9 mouse cellular contexts compared by ENCODE assay signal in genomic region chr10:42714676-42715075, GRCm38 (mm10). TPM values are rescaled to one million over a fixed set of nuclear protein-coding genes. Genes with fewer than 3 reads are reported as not detected.
DNase-seq lines count a peak whose midpoint lies in the region; ATAC-seq and TF ChIP-seq lines count a peak whose summit lies in the region.
"Had no signal": no experiment of that assay in that cellular context is flagged by ENCODE, and none has a peak within 500 bp of the region (broad histone marks: within the 10 kb centered on the region; RNA-seq: fewer than 3 reads in every experiment).

No protein-coding gene starts in this region.

- no peak overlapping the region for H3K4me3 ChIP-seq in liver, embryonic 11.5 days (ENCODE audit: low read depth, low read length)
- no peak overlapping the region for H3K4me3 ChIP-seq in liver, embryonic 12.5 days
- H3K4me3 ChIP-seq in forebrain, postnatal 0 days (ENCODE audit: low read depth, low read length): no peak overlapping the region
- peak overlapping the region; percentile 27; the same call in 1 of the 2 replicates for H3K4me3 ChIP-seq in kidney, embryonic 15.5 days (replicated peaks)
- H3K4me3 ChIP-seq in midbrain, embryonic 15.5 days: no peak overlapping the region
- no peak overlapping the region for H3K4me3 ChIP-seq in hindbrain, embryonic 10.5 days
- H3K4me3 ChIP-seq: left cerebral cortex, adult 2 months; myocyte had no signal

- H3K4me2 ChIP-seq in liver, embryonic 11.5 days: peak overlapping the region; percentile 14; the same call in 1 of the 2 replicates
- no peak overlapping the region for H3K4me2 ChIP-seq in liver, embryonic 12.5 days
- H3K4me2 ChIP-seq in forebrain, postnatal 0 days (ENCODE audit: low read depth): peak overlapping the region; percentile 41; the same call in 1 of the 2 replicates
- peak overlapping the region; percentile 56 for H3K4me2 ChIP-seq in kidney, embryonic 15.5 days
- peak overlapping the region; percentile 32; the same call in 1 of the 2 replicates for H3K4me2 ChIP-seq in midbrain, embryonic 15.5 days

- 19% methylated on average over 9 of the region's 9 CpGs for WGBS in liver, embryonic 11.5 days
- WGBS in liver, embryonic 12.5 days (ENCODE audit: insufficient replicate concordance): 23% methylated on average over 9 of the region's 9 CpGs
- WGBS in forebrain, postnatal 0 days: 12% methylated on average over 9 of the region's 9 CpGs
- WGBS in kidney, embryonic 15.5 days: 12% methylated on average over 9 of the region's 9 CpGs
- WGBS in midbrain, embryonic 15.5 days: 12% methylated on average over 9 of the region's 9 CpGs
- 25% methylated on average over 9 of the region's 9 CpGs for WGBS in hindbrain, embryonic 10.5 days

- peaks cover 15% of the 10 kb centered on the region for H3K27me3 ChIP-seq in liver, embryonic 11.5 days (replicated peaks; ENCODE audit: control insufficient read depth, insufficient read depth, low read length)
- peaks cover 45% of the 10 kb centered on the region for H3K27me3 ChIP-seq in liver, embryonic 12.5 days (replicated peaks)
- no peaks in the 10 kb centered on the region for H3K27me3 ChIP-seq in forebrain, postnatal 0 days (ENCODE audit: insufficient read depth, low read length)
- H3K27me3 ChIP-seq in kidney, embryonic 15.5 days: peaks cover 13% of the 10 kb centered on the region
- H3K27me3 ChIP-seq in midbrain, embryonic 15.5 days (replicated peaks): no peaks in the 10 kb centered on the region
- peaks cover 18% of the 10 kb centered on the region for H3K27me3 ChIP-seq in hindbrain, embryonic 10.5 days (ENCODE audit: insufficient read depth, poor library complexity, severe bottlenecking)

- H3K9ac ChIP-seq in liver, embryonic 11.5 days (ENCODE audit: low read depth, low read length): no peak overlapping the region
- H3K9ac ChIP-seq in liver, embryonic 12.5 days: no peak overlapping the region
- H3K9ac ChIP-seq in forebrain, postnatal 0 days: no peak overlapping the region
- no peak overlapping the region for H3K9ac ChIP-seq in kidney, embryonic 15.5 days
- H3K9ac ChIP-seq in midbrain, embryonic 15.5 days: no peak overlapping the region

- TF ChIP-seq CTCF in forebrain, postnatal 0 days (IDR thresholded peaks at IDR 0.05; ENCODE audit: low read depth): no peak

- DNase-seq in liver, embryonic 11.5 days (ENCODE audit: low spot score): no peak
- DNase-seq in forebrain, postnatal 0 days: no peak
- DNase-seq in hindbrain, embryonic 10.5 days (ENCODE audit: low spot score): no peak

- H3K4me1 ChIP-seq in liver, embryonic 11.5 days (replicated peaks; ENCODE audit: control insufficient read depth, insufficient read depth, low read length): no peaks in the 10 kb centered on the region
- peaks cover 6% of the 10 kb centered on the region for H3K4me1 ChIP-seq in liver, embryonic 12.5 days
- no peaks in the 10 kb centered on the region for H3K4me1 ChIP-seq in forebrain, postnatal 0 days (ENCODE audit: insufficient read depth)
- H3K4me1 ChIP-seq in kidney, embryonic 15.5 days: peaks cover 15% of the 10 kb centered on the region
- peaks cover 16% of the 10 kb centered on the region for H3K4me1 ChIP-seq in midbrain, embryonic 15.5 days
- H3K4me1 ChIP-seq in hindbrain, embryonic 10.5 days (replicated peaks): peaks cover 15% of the 10 kb centered on the region

- no peak overlapping the region for H3K27ac ChIP-seq in liver, embryonic 11.5 days (ENCODE audit: low read depth, low read length)
- H3K27ac ChIP-seq in liver, embryonic 12.5 days: no peak overlapping the region
- H3K27ac ChIP-seq in forebrain, postnatal 0 days (ENCODE audit: low read depth, low read length): no peak overlapping the region
- H3K27ac ChIP-seq in kidney, embryonic 15.5 days: no peak overlapping the region
- H3K27ac ChIP-seq in midbrain, embryonic 15.5 days: no peak overlapping the region
- no peak overlapping the region for H3K27ac ChIP-seq in hindbrain, embryonic 10.5 days
- H3K27ac ChIP-seq: left cerebral cortex, adult 2 months had no signal

- no peaks in the 10 kb centered on the region for H3K9me3 ChIP-seq in liver, embryonic 11.5 days (ENCODE audit: control insufficient read depth, low read length)
- no peaks in the 10 kb centered on the region for H3K9me3 ChIP-seq in liver, embryonic 12.5 days (replicated peaks)
- H3K9me3 ChIP-seq in forebrain, postnatal 0 days (ENCODE audit: low read length): no peaks in the 10 kb centered on the region
- H3K9me3 ChIP-seq in kidney, embryonic 15.5 days (replicated peaks): no peaks in the 10 kb centered on the region
- no peaks in the 10 kb centered on the region for H3K9me3 ChIP-seq in midbrain, embryonic 15.5 days
- H3K9me3 ChIP-seq in hindbrain, embryonic 10.5 days: 0 out of 2 replicates have a peak, but pooled peaks cover 2% of the 10 kb centered on the region

- no peak for ATAC-seq in liver, embryonic 11.5 days (replicated peaks; ENCODE audit: low FRiP score)
- no peak for ATAC-seq in liver, embryonic 12.5 days
- ATAC-seq in forebrain, postnatal 0 days: no peak
- no peak for ATAC-seq in kidney, embryonic 15.5 days (replicated peaks; ENCODE audit: low FRiP score)
- ATAC-seq in midbrain, embryonic 15.5 days (replicated peaks): no peak
- ATAC-seq in cerebellum, adult (ENCODE audit: insufficient number of reproducible peaks, low FRiP score, low TSS enrichment): no peak

- H3K36me3 ChIP-seq in liver, embryonic 11.5 days (ENCODE audit: control insufficient read depth, insufficient read depth, low read length): no peaks in the 10 kb centered on the region
- no peaks in the 10 kb centered on the region for H3K36me3 ChIP-seq in liver, embryonic 12.5 days
- H3K36me3 ChIP-seq in forebrain, postnatal 0 days (ENCODE audit: insufficient read depth): no peaks in the 10 kb centered on the region
- H3K36me3 ChIP-seq in kidney, embryonic 15.5 days: no peaks in the 10 kb centered on the region
- no peaks in the 10 kb centered on the region for H3K36me3 ChIP-seq in midbrain, embryonic 15.5 days (replicated peaks)
- H3K36me3 ChIP-seq in hindbrain, embryonic 10.5 days: no peaks in the 10 kb centered on the region

RNA-seq across cellular contexts. Expression of gene Sec63, which starts 46.6 kb away (rescaled TPM):
- 14.2 and 17.6 TPM in 2 replicates for polyA plus RNA-seq in liver, embryonic 11.5 days (2014; fragmentation: Nextera tagmentation; extraction: Ambion mirVana)
- 13.1 TPM in 2 replicates for polyA plus RNA-seq in liver, embryonic 12.5 days (2016; fragmentation: Nextera tagmentation; extraction: Ambion mirVana)
- 20.7 and 24.9 TPM in 2 replicates for total RNA-seq in forebrain, postnatal 0 days (2014; rRNA removed)
- polyA plus RNA-seq in forebrain, postnatal 0 days (2015; fragmentation: Nextera tagmentation; extraction: Ambion mirVana): 9.3 and 14.0 TPM in 2 replicates
- 23.6 and 25.1 TPM in 2 replicates for polyA plus RNA-seq in kidney, embryonic 15.5 days (2015; fragmentation: Nextera tagmentation; extraction: Ambion mirVana)
- 19.5 and 20.8 TPM in 2 replicates for polyA plus RNA-seq in midbrain, embryonic 15.5 days (2015; fragmentation: Nextera tagmentation; extraction: Ambion mirVana)
- 23.5 and 27.1 TPM in 2 replicates for polyA plus RNA-seq in hindbrain, embryonic 10.5 days (2016; fragmentation: Nextera tagmentation; extraction: Ambion mirVana)
